Mouse (Mus musculus) cortical plate, adult 2 months (tissue): ENCODE results near the gene Syndig1.

Experiments
- CTCF ChIP-seq: fragments of 200-500 bp; IDR thresholded peaks from 2 replicates; pipeline ENCODE4 v1.5.1; 2011; ENCODE audit warnings: mild to moderate bottlenecking, control low read depth, low read length; ENCODE audit not compliant: insufficient read depth; ENCODE audit errors: extremely low read depth
- POLR2A ChIP-seq: fragments of 200-500 bp; IDR thresholded peaks from 2 replicates; pipeline ENCODE4 v1.6.1; 2011; ENCODE audit warnings: mild to moderate bottlenecking, low read length, control low read depth; ENCODE audit not compliant: insufficient read depth; ENCODE audit errors: extremely low read depth

DNA sequence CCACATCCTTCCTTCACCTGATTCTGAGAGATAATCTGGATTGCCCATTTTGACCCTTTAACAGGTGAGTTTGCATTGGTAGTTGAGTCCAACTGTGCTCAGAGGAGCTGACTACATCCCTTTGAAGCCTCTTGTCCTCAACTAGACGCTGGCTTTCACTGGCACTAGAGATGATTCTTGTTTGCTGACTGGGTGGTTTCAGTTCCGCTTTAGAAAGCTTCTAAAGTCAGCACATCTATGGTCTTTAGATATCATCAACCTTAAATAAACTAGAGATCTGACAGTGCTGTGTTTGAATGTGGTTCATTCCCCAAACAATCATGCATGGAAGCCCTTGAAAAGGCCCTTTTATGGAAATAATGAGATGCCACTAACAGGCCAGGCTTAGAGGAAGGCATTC, 67.3 kb downstream of the Syndig1 start:
- no peak for TF ChIP-seq CTCF
- TF ChIP-seq POLR2A: no peak
